Mouse (Mus musculus): Measurements from ENCODE around the gene Gm20721. TPM values are rescaled to one million over a fixed set of nuclear protein-coding genes. Genes with fewer than 3 reads are reported as not detected.

Gm20721 gene
- total and polyA plus RNA-seq, 3 experiments: 55.7 to 363 TPM; not detected in 1

DNA sequence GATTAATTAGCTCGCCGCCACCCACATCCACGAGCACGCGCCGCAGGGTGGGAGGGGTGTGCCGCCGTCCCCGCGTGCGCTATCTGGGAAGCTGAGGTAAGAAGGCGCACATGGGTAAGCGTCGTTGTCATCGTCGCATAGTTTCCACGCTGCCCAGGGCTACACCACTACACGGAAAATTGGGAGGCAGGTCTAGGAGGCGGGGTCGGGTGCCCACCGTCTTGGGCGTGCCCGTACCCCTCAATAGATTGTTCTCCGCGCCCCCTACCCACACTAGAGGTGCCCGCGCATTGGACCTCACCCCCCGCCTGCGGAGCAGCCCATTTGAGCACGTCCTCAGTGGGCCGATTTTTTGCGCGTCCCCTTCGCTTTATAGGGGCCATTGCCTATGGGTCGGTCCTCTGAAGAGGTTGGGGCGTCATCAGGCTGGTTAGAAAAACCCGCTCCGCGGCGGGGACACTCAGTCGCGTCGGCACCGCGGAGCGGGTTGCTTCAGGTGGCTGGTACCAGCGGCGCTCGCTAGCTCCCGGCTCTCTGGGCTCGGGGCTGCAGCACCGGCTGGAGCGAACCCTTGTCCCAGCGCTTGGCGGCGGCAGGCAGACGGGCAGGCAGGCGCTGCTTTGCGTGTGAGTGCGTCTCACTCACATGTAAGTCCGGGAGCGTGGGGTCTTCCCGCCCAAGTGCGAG lies 19.1 kb downstream of the Gm20721 start:
- dilution Hi-C loops (cut with MboI; ENCODE audit: extremely low pct_ligation_motif_present, extremely low pct_unique_long_range_greater_than_20kb, low sequenced_read_pairs): no loop called here

GRCm38 (mm10) chr2:174326481-174326880 lies 20.0 kb downstream of the Gm20721 start:
- TF ChIP-seq SIN3A (IDR thresholded peaks at IDR 0.05; ENCODE audit: low read length) (peak; percentile 33; the same call in 1 of the 2 replicates), ELF1 (IDR thresholded peaks at IDR 0.05; ENCODE audit: low read depth, low read length) (no peak)
- no peaks in the 10 kb centered on the region for H3K27me3 ChIP-seq (replicated peaks)
- no peak for DNase-seq (ENCODE audit: extremely low read depth)
- peak overlapping the region; percentile 76 for H3K4me2 ChIP-seq (ENCODE audit: insufficient read depth, low read depth, poor library complexity, severe bottlenecking)
- in situ Hi-C loops (cut with MboI; ENCODE audit: low pct_ligation_motif_present, low pct_unique_long_range_greater_than_20kb, low sequenced_read_pairs): no loop called here
- peak overlapping the region; percentile 49 for H3K9ac ChIP-seq (ENCODE audit: insufficient read depth, low read depth)
- H3K79me2 ChIP-seq (replicated peaks; ENCODE audit: control insufficient read depth, extremely low read depth, insufficient read depth, poor library complexity, severe bottlenecking): peaks cover 14% of the 10 kb centered on the region
- peaks cover 0 to 10% of the 10 kb centered on the region in 2 experiments; a peak in 1 of 4 replicates for H3K4me1 ChIP-seq (ENCODE audit: control insufficient read depth in 1 of 2, insufficient read depth in 2 of 2)
- peaks cover 8% of the 10 kb centered on the region for H3K9me3 ChIP-seq (replicated peaks; ENCODE audit: low read length)
- H3K36me3 ChIP-seq (replicated peaks in 1 of 2; ENCODE audit: control insufficient read depth in 1 of 2, insufficient read depth in 1 of 2, low read length in 1 of 2): peaks cover 7 to 19% of the 10 kb centered on the region in 2 experiments
- dilution Hi-C loops (cut with MboI; ENCODE audit: extremely low pct_ligation_motif_present, extremely low pct_unique_long_range_greater_than_20kb, low sequenced_read_pairs): no loop called here
- H3K27ac ChIP-seq (ENCODE audit: insufficient read depth, low read depth): no peak overlapping the region; the same call in 1 of the 2 replicates
- peak overlapping the region; percentile 62 to 85 (median 73) for H3K4me3 ChIP-seq (replicated peaks in 1 of 3; ENCODE audit: low read depth in 2 of 3, low read length in 2 of 3, poor library complexity in 1 of 3)

More for the DNA sequence above, 19.1 kb downstream of the Gm20721 start:
- H3K27ac ChIP-seq (ENCODE audit: insufficient read depth, low read depth): peak overlapping the region; percentile 60
- H3K4me1 ChIP-seq (ENCODE audit: control insufficient read depth in 1 of 2, insufficient read depth in 2 of 2): peaks cover 0 to 14% of the 10 kb centered on the region in 2 experiments; a peak in 2 of 4 replicates
- peak; percentile 84 for DNase-seq (ENCODE audit: extremely low read depth)
- H3K79me2 ChIP-seq (replicated peaks; ENCODE audit: control insufficient read depth, extremely low read depth, insufficient read depth, poor library complexity, severe bottlenecking): peaks cover 23% of the 10 kb centered on the region
- in situ Hi-C loops (cut with MboI; ENCODE audit: low pct_ligation_motif_present, low pct_unique_long_range_greater_than_20kb, low sequenced_read_pairs): no loop called here
- H3K9ac ChIP-seq (ENCODE audit: insufficient read depth, low read depth): peak overlapping the region; percentile 55
- H3K36me3 ChIP-seq (replicated peaks in 1 of 2; ENCODE audit: control insufficient read depth in 1 of 2, insufficient read depth in 1 of 2, low read length in 1 of 2): peaks cover 2 to 12% of the 10 kb centered on the region in 2 experiments
- H3K4me2 ChIP-seq (ENCODE audit: insufficient read depth, low read depth, poor library complexity, severe bottlenecking): peak overlapping the region; percentile 26; the same call in 1 of the 2 replicates
- H3K27me3 ChIP-seq (replicated peaks): no peaks in the 10 kb centered on the region
- TF ChIP-seq JUND (conservative IDR thresholded peaks at IDR 0.05; ENCODE audit: low read depth, low read length) (no peak), MAZ (IDR thresholded peaks at IDR 0.05; ENCODE audit: low read depth, low read length) (0 out of 2 replicates have a peak, but pooled peaks have one; percentile 18), IRF4 (IDR thresholded peaks at IDR 0.05; ENCODE audit: low read depth, low read length) (peak; percentile 9; the same call in 1 of the 2 replicates), RAD21 (IDR thresholded peaks at IDR 0.05; ENCODE audit: low read depth, low read length) (no peak), SIN3A (IDR thresholded peaks at IDR 0.05; ENCODE audit: low read length) (peak; percentile 95), HCFC1 (IDR thresholded peaks at IDR 0.05; ENCODE audit: low read depth, low read length) (peak; percentile 83), MEF2A (IDR thresholded peaks at IDR 0.05; ENCODE audit: borderline replicate concordance, low read depth, low read length) (peak; percentile 23; the same call in 1 of the 2 replicates), TCF12 (IDR thresholded peaks at IDR 0.05; ENCODE audit: low read depth, low read length) (peak; percentile 66), MYC (IDR thresholded peaks at IDR 0.05; ENCODE audit: low read depth, low read length) (peak; percentile 95), POLR2AphosphoS2 (IDR thresholded peaks at IDR 0.05; ENCODE audit: low read depth, low read length) (peak; percentile 90), NRF1 (IDR thresholded peaks at IDR 0.05; ENCODE audit: low read depth, low read length) (peak; percentile 58), CHD1 (IDR thresholded peaks at IDR 0.05; ENCODE audit: low read depth, low read length) (peak; percentile 96), MXI1 (IDR thresholded peaks at IDR 0.05; ENCODE audit: low read depth, low read length) (peak; percentile 97), USF1 (IDR thresholded peaks at IDR 0.05; ENCODE audit: low read depth, low read length) (no peak), TBP (conservative IDR thresholded peaks at IDR 0.05; ENCODE audit: low read depth, low read length) (peak; percentile 95), ZNF384 (IDR thresholded peaks at IDR 0.05; ENCODE audit: low read depth, low read length) (0 out of 2 replicates have a peak, but pooled peaks have one; percentile 3), RCOR1 (conservative IDR thresholded peaks at IDR 0.05; ENCODE audit: low read depth, low read length) (no peak), ZMIZ1 (IDR thresholded peaks at IDR 0.05; ENCODE audit: low read depth, low read length) (peak; percentile 98), NELFE (IDR thresholded peaks at IDR 0.05; ENCODE audit: low read depth, low read length) (peak; percentile 98), BHLHE40 (IDR thresholded peaks at IDR 0.05; ENCODE audit: low read depth, low read length) (peak; percentile 66; the same call in 1 of the 2 replicates), ETS1 (conservative IDR thresholded peaks at IDR 0.05; ENCODE audit: low read depth, low read length) (no peak), USF2 (conservative IDR thresholded peaks at IDR 0.05; ENCODE audit: low read depth, low read length) (no peak), POLR2A (IDR thresholded peaks at IDR 0.05; ENCODE audit: low read depth, low read length) (peak; percentile 99), ZKSCAN1 (IDR thresholded peaks at IDR 0.05; ENCODE audit: borderline replicate concordance, low read depth, low read length) (no peak), ELF1 (IDR thresholded peaks at IDR 0.05; ENCODE audit: low read depth, low read length) (peak; percentile 44), CTCF (conservative IDR thresholded peaks at IDR 0.05 in 1 of 2, IDR thresholded peaks at IDR 0.05 in 1 of 2; ENCODE audit: low read depth in 2 of 2, low read length in 2 of 2) (no peak), KAT2A (IDR thresholded peaks at IDR 0.05; ENCODE audit: insufficient replicate concordance, low read length) (peak; percentile 62; the same call in 1 of the 2 replicates), MAX (IDR thresholded peaks at IDR 0.05; ENCODE audit: low read length) (peak; percentile 94)
- H3K4me3 ChIP-seq (replicated peaks in 1 of 3; ENCODE audit: low read depth in 2 of 3, low read length in 2 of 3, poor library complexity in 1 of 3): peak overlapping the region; percentile 62 to 85 (median 73)
- peaks cover 8% of the 10 kb centered on the region for H3K9me3 ChIP-seq (replicated peaks; ENCODE audit: low read length)
